Mouse (Mus musculus): ENCODE results near the gene Gart.

Gart gene

GRCm38 (mm10) chr16:91606958-91607357, 39.8 kb downstream of the Gart start:
- DNase-seq: no peak

GRCm38 (mm10) chr16:91605156-91605555, 41.6 kb downstream of the Gart start:
- DNase-seq: no peak

GRCm38 (mm10) chr16:91601693-91602092, 45.1 kb downstream of the Gart start:
- DNase-seq: no peak

- no peak for DNase-seq
These were observed 45.7 kb downstream of the Gart start for GRCm38 (mm10) chr16:91601081-91601480.

GRCm38 (mm10) chr16:91599242-91599641, 47.5 kb downstream of the Gart start:
- no peak for DNase-seq

GRCm38 (mm10) chr16:91597672-91598010, 49.1 kb downstream of the Gart start, which contains the start of gene Tmem50b:
Gene Tmem50b (minus strand): TSS chr16:91597800.
- DNase-seq: peak; percentile 100

GRCm38 (mm10) chr16:91596779-91597671, 49.7 kb downstream of the Gart start:
- DNase-seq: peak in 1 of 2 experiments; percentile 48

- DNase-seq: no peak
These were observed 50.4 kb downstream of the Gart start for GRCm38 (mm10) chr16:91596397-91596778.

- peak; percentile 80 to 86 for DNase-seq
These were observed 51.7 kb downstream of the Gart start for GRCm38 (mm10) chr16:91595076-91595475.

GRCm38 (mm10) chr16:91593262-91593661, 53.5 kb downstream of the Gart start:
- no peak for DNase-seq

- no peak for DNase-seq
These were observed 54.6 kb downstream of the Gart start for GRCm38 (mm10) chr16:91592162-91592561.

- DNase-seq: no peak
These were observed 58.0 kb downstream of the Gart start for GRCm38 (mm10) chr16:91588703-91589102.

GRCm38 (mm10) chr16:91587730-91588453, 58.9 kb downstream of the Gart start:
- no peak for DNase-seq

GRCm38 (mm10) chr16:91586244-91586643, 60.5 kb downstream of the Gart start:
- no peak for DNase-seq

- no peak for DNase-seq
These were observed 61.1 kb downstream of the Gart start for GRCm38 (mm10) chr16:91585617-91586016.

GRCm38 (mm10) chr16:91582307-91582706, 64.4 kb downstream of the Gart start:
- no peak for DNase-seq

- DNase-seq: peak in 1 of 2 experiments; percentile 44
These were observed 67.6 kb downstream of the Gart start for GRCm38 (mm10) chr16:91578980-91579720.

GRCm38 (mm10) chr16:91575151-91575550, 71.6 kb downstream of the Gart start:
- DNase-seq: no peak

Measured in cerebellum, adult 18-20 months (tissue).